Mouse (Mus musculus): ENCODE measurements around the gene Casc4.

DNA sequence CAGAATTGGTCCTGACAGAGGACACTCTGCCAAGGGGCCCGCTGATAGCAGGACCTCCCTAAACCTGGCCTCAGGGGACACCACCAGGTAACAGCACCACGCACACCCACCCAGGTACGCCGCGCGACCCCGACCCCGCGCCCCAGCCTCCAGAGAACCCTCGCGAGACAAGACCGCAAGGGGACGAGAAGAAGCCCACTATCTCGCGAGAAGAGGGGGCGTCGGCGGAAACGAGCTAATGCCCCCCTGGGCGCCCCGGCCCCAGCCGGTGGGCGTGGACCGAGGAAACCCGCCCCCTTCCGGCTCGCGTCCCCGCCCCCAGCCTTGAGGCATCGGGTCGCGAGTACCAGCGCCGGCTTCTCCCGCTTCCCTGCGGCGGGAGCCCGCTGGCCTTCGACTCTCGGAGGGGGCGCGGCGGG is at the start of gene Casc4:
- TF ChIP-seq CTCF (IDR thresholded peaks at IDR 0.05; ENCODE audit: low read depth) (no peak), EP300 (IDR thresholded peaks at IDR 0.05; ENCODE audit: low read depth) (no peak; the same call in 1 of the 2 replicates)

All from liver, embryonic 14.5 days (tissue).